Mouse (Mus musculus): ENCODE results near the gene Gm45799.

Gene Gm45799

GRCm38 (mm10) chr7:105641936-105642335 lies 1.6 kb downstream of the Gm45799 start:
- DNase-seq (ENCODE audit: low spot score) = no peak

GRCm38 (mm10) chr7:105650639-105651435 lies 10.5 kb downstream of the Gm45799 start, which contains the start of gene Dnhd1:
Gene Dnhd1, plus strand, starts transcription at chr7:105650827.
- DNase-seq (ENCODE audit: low spot score) = peak; percentile 66

- DNase-seq (ENCODE audit: low spot score) = no peak
These were observed 45.3 kb downstream of the Gm45799 start for GRCm38 (mm10) chr7:105685541-105686197.

GRCm38 (mm10) chr7:105690875-105691274 lies 50.5 kb downstream of the Gm45799 start:
- no peak for DNase-seq (ENCODE audit: low spot score)

- peak; percentile 45 for DNase-seq (ENCODE audit: low spot score)
These were observed 62.8 kb downstream of the Gm45799 start for GRCm38 (mm10) chr7:105703184-105703583.

- DNase-seq (ENCODE audit: low spot score) = no peak
These were observed 63.5 kb downstream of the Gm45799 start for GRCm38 (mm10) chr7:105703816-105704215.

- DNase-seq (ENCODE audit: low spot score) = no peak
These were observed 68.4 kb downstream of the Gm45799 start for GRCm38 (mm10) chr7:105708733-105709132.

- no peak for DNase-seq (ENCODE audit: low spot score)
These were observed 75.0 kb downstream of the Gm45799 start for GRCm38 (mm10) chr7:105715366-105715765.

GRCm38 (mm10) chr7:105721916-105722315 lies 81.6 kb downstream of the Gm45799 start:
- no peak for DNase-seq (ENCODE audit: low spot score)

GRCm38 (mm10) chr7:105726144-105726979 lies 86.0 kb downstream of the Gm45799 start:
- peak; percentile 78 for DNase-seq (ENCODE audit: low spot score)

- no peak for DNase-seq (ENCODE audit: low spot score)
These were observed 86.6 kb downstream of the Gm45799 start for GRCm38 (mm10) chr7:105726980-105727325.

- DNase-seq (ENCODE audit: low spot score) = no peak
These were observed 88.5 kb downstream of the Gm45799 start for GRCm38 (mm10) chr7:105728701-105729428.

GRCm38 (mm10) chr7:105733836-105734235 lies 93.5 kb downstream of the Gm45799 start:
- DNase-seq (ENCODE audit: low spot score) = no peak

All from layer of hippocampus, adult 11-12 months (tissue).